Mouse (Mus musculus) bone marrow, adult 2 months (tissue): Measurements from ENCODE around the gene Chchd10.

Source experiments
- CTCF ChIP-seq: fragments of 200-500 bp; IDR thresholded peaks from 2 replicates; pipeline ENCODE4 v1.5.1; 2011; ENCODE audit warnings: low read length, control low read depth; ENCODE audit not compliant: control insufficient read depth, insufficient read depth
- POLR2A ChIP-seq: fragments of 200-500 bp; IDR thresholded peaks from 2 replicates; pipeline ENCODE4 v1.6.1; 2011; ENCODE audit warnings: low read depth, mild to moderate bottlenecking, control low read depth, low read length, borderline replicate concordance; ENCODE audit not compliant: control insufficient read depth

DNA sequence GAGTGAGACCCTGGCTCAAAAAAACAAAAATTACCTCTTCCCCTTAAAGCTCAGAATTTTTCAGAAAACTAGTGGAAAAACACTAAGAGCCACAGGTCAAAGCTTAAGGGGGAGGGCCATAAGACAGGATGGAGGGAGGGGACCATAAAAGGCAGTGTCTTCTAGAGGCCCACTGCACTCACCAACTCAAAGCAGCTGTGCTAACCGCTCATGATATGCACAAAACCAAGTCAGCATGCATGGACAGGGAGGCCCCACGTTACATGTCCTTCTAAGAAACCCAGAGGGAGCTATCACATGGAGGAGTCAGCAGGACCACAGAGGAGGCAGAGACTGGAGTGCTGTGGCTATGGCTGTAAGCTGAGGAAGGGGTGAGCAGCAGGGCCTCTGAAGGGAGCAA, 22.2 kb upstream of the Chchd10 start:
- TF ChIP-seq CTCF (no peak), POLR2A (no peak)
